ENCODE assay signal across 8 mouse cellular contexts in the genomic region with DNA sequence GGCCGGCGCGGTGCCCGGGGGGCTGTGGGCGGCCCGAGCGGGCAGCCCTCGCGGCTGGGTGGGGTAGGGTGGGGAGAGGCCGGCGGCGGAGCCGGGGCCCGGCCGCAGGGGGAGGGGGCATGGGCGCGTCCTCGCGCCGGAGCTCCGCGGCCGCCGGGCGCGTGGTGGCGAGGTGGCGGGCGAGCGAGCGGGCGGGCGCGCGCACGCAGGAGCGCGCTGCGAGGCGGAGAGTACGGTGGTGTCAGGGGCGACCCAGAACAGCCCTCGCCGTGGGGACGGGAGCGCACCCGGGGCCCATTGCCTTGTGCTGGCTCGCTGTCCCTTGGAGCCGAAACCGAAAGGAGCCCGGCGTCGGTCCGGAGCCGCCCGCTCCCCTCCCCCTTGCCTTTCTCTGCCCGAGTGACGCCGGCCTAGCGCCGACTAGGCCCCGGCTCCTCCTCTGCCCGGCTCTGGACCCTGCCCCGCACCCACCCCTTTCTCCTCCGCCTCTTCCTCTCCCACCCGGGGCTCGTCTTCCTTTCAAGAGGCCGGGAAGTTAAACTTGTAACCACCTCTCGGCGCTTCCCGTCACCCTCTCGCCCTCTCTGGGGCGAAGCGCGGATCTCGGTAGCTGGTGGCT. TPM values are rescaled to one million over a fixed set of nuclear protein-coding genes. Genes with fewer than 3 reads are reported as not detected.
DNase-seq lines count a peak whose midpoint lies in the region; ATAC-seq and TF ChIP-seq lines count a peak whose summit lies in the region.

No protein-coding gene starts in this region.

- no peaks in the 10 kb centered on the region for H3K9me3 ChIP-seq in heart, embryonic 13.5 days
- no peaks in the 10 kb centered on the region for H3K9me3 ChIP-seq in liver, embryonic 14.5 days (ENCODE audit: control insufficient read depth, low read length)
- H3K9me3 ChIP-seq in stomach, embryonic 15.5 days = no peaks in the 10 kb centered on the region

- peak overlapping the region; percentile 100 for H3K27ac ChIP-seq in brown adipose tissue, adult 24 weeks (replicated peaks; ENCODE audit: low read depth, low read length)
- peak overlapping the region; percentile 100 for H3K27ac ChIP-seq in heart, embryonic 13.5 days (replicated peaks)
- peak overlapping the region; percentile 95 for H3K27ac ChIP-seq in liver, embryonic 14.5 days
- peak overlapping the region; percentile 100 for H3K27ac ChIP-seq in stomach, embryonic 15.5 days

- H3K36me3 ChIP-seq in heart, embryonic 13.5 days = peaks cover 25% of the 10 kb centered on the region
- H3K36me3 ChIP-seq in liver, embryonic 14.5 days (replicated peaks; ENCODE audit: control insufficient read depth, insufficient read depth, low read depth) = peaks cover 14% of the 10 kb centered on the region
- no peaks in the 10 kb centered on the region for H3K36me3 ChIP-seq in stomach, embryonic 15.5 days

- peak overlapping the region; percentile 98 for H3K9ac ChIP-seq in heart, embryonic 13.5 days
- H3K9ac ChIP-seq in liver, embryonic 14.5 days (replicated peaks) = peak overlapping the region; percentile 93
- H3K9ac ChIP-seq in stomach, embryonic 15.5 days = peak overlapping the region; percentile 89

- no peaks in the 10 kb centered on the region for H3K4me1 ChIP-seq in brown adipose tissue, adult 24 weeks (ENCODE audit: control insufficient read depth, insufficient read depth, insufficient read length, low read length)
- peaks cover 34% of the 10 kb centered on the region for H3K4me1 ChIP-seq in heart, embryonic 13.5 days
- peaks cover 9% of the 10 kb centered on the region in 2 experiments for H3K4me1 ChIP-seq in liver, embryonic 14.5 days (replicated peaks; ENCODE audit: control insufficient read depth in 2 of 2, insufficient read depth in 2 of 2, low read length in 1 of 2)
- peaks cover 4% of the 10 kb centered on the region; the same call in 1 of the 2 replicates for H3K4me1 ChIP-seq in stomach, embryonic 15.5 days

- TF ChIP-seq CTCF in liver, embryonic 14.5 days (IDR thresholded peaks at IDR 0.05; ENCODE audit: low read depth) = no peak

- peak overlapping the region; percentile 92 for H3K4me2 ChIP-seq in heart, embryonic 13.5 days
- peak overlapping the region; percentile 91 for H3K4me2 ChIP-seq in liver, embryonic 14.5 days (ENCODE audit: low read depth)
- peak overlapping the region; percentile 77 for H3K4me2 ChIP-seq in stomach, embryonic 15.5 days

- no peaks in the 10 kb centered on the region for H3K27me3 ChIP-seq in heart, embryonic 13.5 days (replicated peaks)
- no peaks in the 10 kb centered on the region for H3K27me3 ChIP-seq in liver, embryonic 14.5 days (ENCODE audit: control insufficient read depth, insufficient read depth, low read length)
- H3K27me3 ChIP-seq in stomach, embryonic 15.5 days (replicated peaks) = no peaks in the 10 kb centered on the region

- peak overlapping the region; percentile 92 for H3K4me3 ChIP-seq in brown adipose tissue, adult 24 weeks (ENCODE audit: insufficient read depth, low read depth, low read length)
- H3K4me3 ChIP-seq in heart, embryonic 13.5 days = peak overlapping the region; percentile 97
- peak overlapping the region; percentile 90 to 91 for H3K4me3 ChIP-seq in liver, embryonic 14.5 days (ENCODE audit: insufficient read depth in 1 of 2, low read depth in 2 of 2, low read length in 2 of 2)
- peak overlapping the region; percentile 87 for H3K4me3 ChIP-seq in stomach, embryonic 15.5 days (replicated peaks)

- TF ChIP-seq EP300 in liver, embryonic 14.5 days (IDR thresholded peaks at IDR 0.05; ENCODE audit: low read depth) = no peak

- WGBS in heart, embryonic 13.5 days = under 1% methylated on average over 53 of the region's 76 CpGs
- WGBS in liver, embryonic 14.5 days (ENCODE audit: insufficient replicate concordance) = under 1% methylated on average over 49 of the region's 76 CpGs
- 0% methylated on average over 49 of the region's 76 CpGs for WGBS in stomach, embryonic 15.5 days

- DNase-seq in kidney, postnatal 10 days = peak; percentile 95
- peak; percentile 53 to 68 (median 56) for DNase-seq in liver, embryonic 14.5 days (ENCODE audit: low read depth in 3 of 3, low spot score in 3 of 3)
- peak; percentile 76 for DNase-seq in neural tube, embryonic 10.5 days (ENCODE audit: extremely low spot score, low spot score)

- peak; percentile 35 for ATAC-seq in CD4-positive, CD25-positive, alpha-beta regulatory T cell, adult 4 months
- ATAC-seq in erythroid progenitor cell, adult 5-6 weeks (replicated peaks; ENCODE audit: low FRiP score, poor library complexity, severe bottlenecking) = peak; percentile 5
- peak; percentile 59 for ATAC-seq in heart, embryonic 13.5 days (ENCODE audit: extremely low read depth, insufficient number of reproducible peaks, low FRiP score, low TSS enrichment)
- ATAC-seq in liver, embryonic 14.5 days (ENCODE audit: insufficient read depth) = peak; percentile 69
- ATAC-seq in stomach, embryonic 15.5 days (ENCODE audit: insufficient read depth, low FRiP score, low read depth) = peak; percentile 68

RNA-seq across cellular contexts. Expression of a gene that starts 1.1 kb away (rescaled TPM):
- polyA plus RNA-seq in CD4-positive, CD25-positive, alpha-beta regulatory T cell, adult 4 months (2017; shearing (Covaris generic)) = 100 to 1,000 TPM; 305 to 362 TPM
- 370 and 426 TPM in 2 replicates for polyA plus RNA-seq in brown adipose tissue, adult 24 weeks (2012; ENCODE audit: insufficient read depth, insufficient read length, missing spikeins)
- 276 and 281 TPM in 2 replicates for total RNA-seq in erythroid progenitor cell, adult 5-6 weeks (2015; ENCODE audit: low replicate concordance)
- total RNA-seq in erythroid progenitor cell, adult 5-6 weeks (2017; ENCODE audit: low replicate concordance) = 204 and 271 TPM in 2 replicates
- polyA plus RNA-seq in heart, embryonic 13.5 days (2015; fragmentation: Nextera tagmentation; extraction: Ambion mirVana) = 398 and 436 TPM in 2 replicates
- polyA plus RNA-seq in liver, embryonic 14.5 days (2012; rRNA removed) = 104 and 112 TPM in 2 replicates
- polyA plus RNA-seq in liver, embryonic 14.5 days (2014; fragmentation: Nextera tagmentation; extraction: Ambion mirVana) = 246 and 266 TPM in 2 replicates
- polyA plus RNA-seq in stomach, embryonic 15.5 days (2015; fragmentation: Nextera tagmentation; extraction: Ambion mirVana) = 469 and 491 TPM in 2 replicates

RNA-seq across cellular contexts. Expression of a gene that starts 15.3 kb away (rescaled TPM):
- 10 to 100 TPM; 81.2 to 89.1 TPM for polyA plus RNA-seq in CD4-positive, CD25-positive, alpha-beta regulatory T cell, adult 4 months (2017; shearing (Covaris generic))
- 23.7 and 29.7 TPM in 2 replicates for polyA plus RNA-seq in brown adipose tissue, adult 24 weeks (2012; ENCODE audit: insufficient read depth, insufficient read length, missing spikeins)
- total RNA-seq in erythroid progenitor cell, adult 5-6 weeks (2015; ENCODE audit: low replicate concordance) = 37.1 and 72.1 TPM in 2 replicates
- 24.4 and 40.6 TPM in 2 replicates for total RNA-seq in erythroid progenitor cell, adult 5-6 weeks (2017; ENCODE audit: low replicate concordance)
- polyA plus RNA-seq in heart, embryonic 13.5 days (2015; fragmentation: Nextera tagmentation; extraction: Ambion mirVana) = 45.3 and 52.7 TPM in 2 replicates
- 10.3 and 16.5 TPM in 2 replicates for polyA plus RNA-seq in liver, embryonic 14.5 days (2012; rRNA removed)
- 22.3 and 23.8 TPM in 2 replicates for polyA plus RNA-seq in liver, embryonic 14.5 days (2014; fragmentation: Nextera tagmentation; extraction: Ambion mirVana)
- polyA plus RNA-seq in stomach, embryonic 15.5 days (2015; fragmentation: Nextera tagmentation; extraction: Ambion mirVana) = 60.2 and 64.0 TPM in 2 replicates

RNA-seq across cellular contexts. Expression of a gene that starts 46.4 kb away (rescaled TPM):
- 10 to 100 TPM; 22.4 to 32.8 TPM for polyA plus RNA-seq in CD4-positive, CD25-positive, alpha-beta regulatory T cell, adult 4 months (2017; shearing (Covaris generic))
- 5.1 and 8.8 TPM in 2 replicates for polyA plus RNA-seq in brown adipose tissue, adult 24 weeks (2012; ENCODE audit: insufficient read depth, insufficient read length, missing spikeins)
- total RNA-seq in erythroid progenitor cell, adult 5-6 weeks (2015; ENCODE audit: low replicate concordance) = 16.2 and 17.6 TPM in 2 replicates
- 1.4 and 7.1 TPM in 2 replicates for total RNA-seq in erythroid progenitor cell, adult 5-6 weeks (2017; ENCODE audit: low replicate concordance)
- polyA plus RNA-seq in heart, embryonic 13.5 days (2015; fragmentation: Nextera tagmentation; extraction: Ambion mirVana) = 31.5 and 37.4 TPM in 2 replicates
- 1.5 and 2.2 TPM in 2 replicates for polyA plus RNA-seq in liver, embryonic 14.5 days (2012; rRNA removed)
- 4.9 and 5.7 TPM in 2 replicates for polyA plus RNA-seq in liver, embryonic 14.5 days (2014; fragmentation: Nextera tagmentation; extraction: Ambion mirVana)
- 13.5 and 17.5 TPM in 2 replicates for polyA plus RNA-seq in stomach, embryonic 15.5 days (2015; fragmentation: Nextera tagmentation; extraction: Ambion mirVana)

Comparison
In these comparisons a context has a peak if more than half of its experiments do, and no peak if none do; other contexts are left out.
1. Peak in every context shown above with its lines: DNase-seq, ATAC-seq, H3K4me3 ChIP-seq and H3K27ac ChIP-seq.
2. ATAC-seq: peak in every context shown above with its lines; median percentile 69 in liver, embryonic 14.5 days; 68 in stomach, embryonic 15.5 days; 59 in heart, embryonic 13.5 days; 35 in CD4-positive, CD25-positive, alpha-beta regulatory T cell, adult 4 months; 5 in erythroid progenitor cell, adult 5-6 weeks.